Mouse (Mus musculus) small intestine, adult 2 months (tissue): ENCODE results near the gene Cpa3.

ENCODE experiments used
- CTCF ChIP-seq: fragments of 200-500 bp; IDR thresholded peaks from 2 replicates; pipeline ENCODE4 v1.5.1; 2012; ENCODE audit warnings: low read depth, mild to moderate bottlenecking, control low read depth, inconsistent platforms, low read length, moderate library complexity, mixed read lengths; ENCODE audit not compliant: insufficient replicate concordance, insufficient read length; ENCODE audit errors: extremely low read depth
- POLR2A ChIP-seq: fragments of 200-500 bp; IDR thresholded peaks from 2 replicates; pipeline ENCODE4 v1.6.1; 2012; ENCODE audit warnings: low read depth, mild to moderate bottlenecking, control low read depth, inconsistent platforms, low read length, moderate library complexity

DNA sequence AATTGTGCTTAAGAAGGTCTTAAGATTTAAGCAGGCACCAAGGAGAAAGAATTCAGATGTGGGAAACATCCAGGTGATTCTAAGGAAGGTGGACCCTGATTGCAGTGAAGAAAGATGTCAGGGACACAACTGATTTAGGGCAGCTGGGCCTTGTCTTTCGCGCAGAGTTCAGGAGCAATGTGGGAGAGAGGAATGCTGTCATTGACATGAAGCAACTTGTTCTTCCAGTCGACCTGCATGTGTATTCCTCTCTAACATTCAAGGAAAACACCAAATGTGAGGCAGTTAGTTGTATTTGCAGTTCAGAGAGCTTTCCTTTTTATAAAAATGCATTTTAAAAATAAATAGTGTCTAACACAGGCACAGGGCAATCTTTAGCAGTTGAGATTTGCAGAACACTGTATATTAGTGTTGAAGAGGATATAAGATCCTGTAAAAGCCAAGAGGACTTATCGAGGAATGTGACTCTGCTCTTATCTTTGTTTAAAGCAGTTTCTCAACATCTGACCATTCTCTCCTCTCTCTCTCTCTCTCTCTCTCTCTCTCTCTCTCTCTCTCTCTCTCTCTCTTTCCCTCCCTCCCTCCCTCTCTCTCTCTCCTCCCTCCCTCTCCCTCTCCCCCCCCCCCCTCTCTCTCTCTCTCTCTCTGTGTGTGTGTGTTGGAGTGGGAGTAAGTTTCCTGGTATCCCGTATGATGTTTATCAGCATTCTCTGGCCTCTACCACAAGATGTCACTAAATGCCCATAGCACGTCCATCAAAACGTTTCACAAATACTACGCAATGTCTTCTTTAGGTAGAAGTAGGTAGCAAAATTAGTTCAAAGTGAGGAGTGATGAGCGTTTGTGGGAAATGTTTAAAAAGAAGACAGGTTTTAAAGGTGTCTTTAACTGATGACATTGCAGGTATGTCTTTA, 12.8 kb upstream of the Cpa3 start:
- TF ChIP-seq CTCF, result no peak
- TF ChIP-seq POLR2A, result no peak
